Mouse (Mus musculus): Measurements from ENCODE around the gene Ddx27.
"Not testable (repeated sequence)": the region's sequence is repeated elsewhere in the genome, so short reads cannot be mapped to it uniquely, and the experiment has no call there.

Gene Ddx27

DNA sequence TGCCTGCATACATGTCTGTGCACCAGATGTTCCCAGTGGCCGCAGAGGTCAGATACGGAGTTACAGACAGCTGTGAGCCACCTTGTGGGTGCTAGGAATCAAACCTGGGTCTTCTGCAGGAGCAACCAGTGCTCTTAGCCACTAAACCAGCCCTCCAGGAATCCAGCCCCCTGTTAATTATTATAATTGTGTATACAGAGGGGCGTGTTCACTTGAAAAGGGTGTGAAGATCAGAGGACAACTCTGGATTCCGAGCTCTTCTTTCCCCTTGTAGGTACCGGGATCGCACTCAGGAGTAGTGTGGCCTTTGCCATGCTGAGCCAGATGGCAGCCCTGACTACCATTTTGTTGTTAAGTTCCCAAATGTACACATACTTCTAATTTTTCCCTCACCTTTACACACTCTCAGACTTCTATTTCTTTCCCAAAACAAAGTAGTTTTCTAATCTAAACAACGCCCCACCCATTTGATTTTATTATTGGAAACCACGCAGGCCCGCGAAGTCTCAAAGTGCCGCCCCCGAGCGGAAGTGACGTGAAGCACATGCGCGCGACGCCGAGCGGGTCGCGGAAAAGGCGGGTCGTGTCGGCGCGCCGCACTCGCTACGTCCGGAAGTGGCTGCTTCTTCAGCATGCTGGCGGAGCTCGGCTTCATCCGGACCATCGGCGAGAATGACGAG is at the start of gene Ddx27:
Ddx27 (plus strand) TSS at position 492 of the 680 bp plus-strand sequence.
- peak; percentile 78 for DNase-seq (ENCODE audit: low read depth)

- DNase-seq (ENCODE audit: low read depth): no peak
These were observed 41.8 kb upstream of the Ddx27 start for GRCm38 (mm10) chr2:166973153-166973552.

DNA sequence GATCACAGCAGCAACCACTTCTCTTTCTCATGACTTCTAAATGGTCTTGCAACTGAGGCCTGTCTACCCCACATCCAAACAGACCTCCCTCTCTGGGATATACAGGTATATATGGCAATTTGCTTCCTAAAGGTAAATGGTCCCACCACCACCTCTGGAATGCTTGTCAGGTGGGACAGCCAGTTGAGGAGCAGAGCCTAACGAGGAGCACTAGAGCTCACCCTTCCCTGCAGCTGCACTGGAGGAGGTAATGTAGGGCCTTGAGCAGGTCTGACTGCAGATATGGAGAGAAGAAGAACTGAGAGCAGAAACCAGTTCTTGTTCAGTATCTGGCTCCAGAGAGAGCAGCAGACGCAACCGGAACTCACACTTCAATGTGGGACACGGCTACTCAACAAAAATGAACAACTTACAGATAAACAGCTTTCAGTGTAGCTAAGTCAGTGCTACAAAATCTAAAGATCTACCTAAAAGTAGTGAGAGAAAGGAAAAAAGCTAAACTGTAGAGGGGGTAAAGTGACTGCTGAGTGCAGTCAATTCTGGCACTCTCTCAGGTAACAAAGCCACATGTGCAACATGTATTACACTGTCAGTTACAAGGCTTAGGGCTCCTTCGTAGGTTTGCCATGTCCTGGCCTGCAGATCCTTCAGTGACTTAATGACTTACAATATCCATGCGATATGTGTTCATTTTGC is 40.7 kb upstream of the Ddx27 start:
- no peak for DNase-seq (ENCODE audit: low read depth)

DNA sequence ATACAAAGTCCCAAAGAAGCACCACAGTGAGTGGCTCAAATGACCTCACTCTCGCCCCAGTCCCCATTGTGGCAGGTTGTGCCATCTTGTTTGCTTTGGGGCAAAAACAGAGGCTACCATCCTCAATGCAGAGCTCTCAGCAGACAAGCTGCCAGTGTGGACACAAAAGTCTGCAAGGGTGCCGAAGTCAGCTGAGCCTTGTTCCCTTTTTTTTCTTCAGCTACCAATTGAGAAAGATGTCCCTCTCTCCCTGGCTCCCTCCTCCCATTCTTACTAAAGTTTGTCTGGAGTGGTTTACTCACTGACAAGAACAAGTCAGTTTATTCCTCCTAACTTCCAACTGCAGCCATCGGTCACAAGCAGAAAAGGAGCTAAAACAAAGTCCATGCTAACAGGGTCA is 38.6 kb upstream of the Ddx27 start:
- DNase-seq (ENCODE audit: low read depth): no peak

DNA sequence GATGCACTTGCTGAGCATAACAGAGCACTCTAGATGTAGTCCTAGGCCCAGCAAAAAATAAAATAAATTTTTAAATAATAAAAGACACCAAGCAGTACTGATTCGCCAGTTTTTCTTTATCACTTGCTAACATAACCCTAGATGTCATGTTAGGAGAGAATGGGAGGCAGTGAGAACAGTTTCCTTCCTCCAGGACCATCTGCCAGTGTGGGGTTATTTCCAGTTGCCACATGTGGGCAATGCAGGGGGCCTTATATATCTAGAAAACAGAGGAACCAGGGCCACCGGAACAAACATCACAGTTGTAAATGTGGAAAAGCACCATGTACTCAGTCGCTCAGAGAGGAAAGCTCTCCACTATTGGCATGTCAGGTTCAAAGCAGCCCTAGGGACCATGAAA is 37.5 kb upstream of the Ddx27 start:
- DNase-seq (ENCODE audit: low read depth): no peak

- DNase-seq (ENCODE audit: low read depth): no peak
These were observed 34.8 kb upstream of the Ddx27 start for GRCm38 (mm10) chr2:166980161-166980560.

DNA sequence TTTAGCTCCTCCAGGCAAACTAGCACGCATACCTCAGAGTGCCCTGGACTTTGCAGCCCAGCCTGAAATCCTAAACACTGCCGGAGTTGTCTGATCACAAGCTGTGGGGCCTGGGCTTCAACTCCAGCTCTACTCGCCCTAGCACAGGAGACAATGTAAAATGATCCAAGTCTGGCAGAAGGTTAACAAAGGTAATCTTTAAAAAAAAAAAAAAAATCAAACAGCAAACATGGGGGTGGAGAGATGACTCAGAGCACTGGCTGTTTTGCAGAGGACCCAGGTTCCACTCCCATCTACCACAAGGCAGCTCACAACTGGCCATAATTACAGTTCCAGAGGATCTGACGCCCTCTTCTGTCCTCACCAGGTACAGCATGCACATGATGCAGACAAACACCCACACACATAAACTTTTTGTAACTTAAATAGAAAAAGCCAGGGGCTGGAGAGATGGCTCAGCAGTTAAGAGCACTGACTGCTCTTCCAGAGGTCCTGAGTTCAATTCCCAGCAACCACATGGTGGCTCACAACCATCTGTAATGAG is 31.6 kb upstream of the Ddx27 start:
- DNase-seq (ENCODE audit: low read depth): no peak

DNA sequence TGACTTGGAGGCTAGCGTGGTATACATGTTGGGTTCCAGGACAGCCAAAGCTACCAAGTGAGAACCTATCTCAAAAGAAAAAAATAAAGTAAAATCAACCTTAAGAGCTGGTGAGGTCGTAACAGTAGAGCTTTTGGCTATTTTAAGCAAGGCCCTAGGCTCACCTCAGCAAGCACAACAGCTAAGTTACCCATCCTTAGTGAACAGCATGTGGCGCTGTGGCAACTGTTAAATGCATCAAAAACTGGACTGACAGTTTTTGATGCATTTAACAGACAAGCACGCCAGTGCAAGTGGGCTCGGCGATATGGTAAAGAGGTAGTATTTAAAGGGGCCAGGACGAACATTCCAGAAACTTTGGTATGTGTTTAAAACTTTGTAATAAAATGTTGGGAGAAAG is 24.1 kb upstream of the Ddx27 start:
- no peak for DNase-seq (ENCODE audit: low read depth)

- DNase-seq (ENCODE audit: low read depth): no peak
These were observed 23.0 kb upstream of the Ddx27 start for GRCm38 (mm10) chr2:166991945-166992344.

- no peak for DNase-seq (ENCODE audit: low read depth)
These were observed 19.8 kb upstream of the Ddx27 start for GRCm38 (mm10) chr2:166995021-166995795.

GRCm38 (mm10) chr2:166995796-166996532 is 19.0 kb upstream of the Ddx27 start, which contains the start of gene Stau1:
Gene Stau1, minus strand, starts transcription at chr2:166996299.
- DNase-seq (ENCODE audit: low read depth): peak; percentile 86

- DNase-seq (ENCODE audit: low read depth): no peak
These were observed 18.5 kb upstream of the Ddx27 start for GRCm38 (mm10) chr2:166996533-166996894.

- no peak for DNase-seq (ENCODE audit: low read depth)
These were observed 13.5 kb upstream of the Ddx27 start for GRCm38 (mm10) chr2:167001486-167001885.

DNA sequence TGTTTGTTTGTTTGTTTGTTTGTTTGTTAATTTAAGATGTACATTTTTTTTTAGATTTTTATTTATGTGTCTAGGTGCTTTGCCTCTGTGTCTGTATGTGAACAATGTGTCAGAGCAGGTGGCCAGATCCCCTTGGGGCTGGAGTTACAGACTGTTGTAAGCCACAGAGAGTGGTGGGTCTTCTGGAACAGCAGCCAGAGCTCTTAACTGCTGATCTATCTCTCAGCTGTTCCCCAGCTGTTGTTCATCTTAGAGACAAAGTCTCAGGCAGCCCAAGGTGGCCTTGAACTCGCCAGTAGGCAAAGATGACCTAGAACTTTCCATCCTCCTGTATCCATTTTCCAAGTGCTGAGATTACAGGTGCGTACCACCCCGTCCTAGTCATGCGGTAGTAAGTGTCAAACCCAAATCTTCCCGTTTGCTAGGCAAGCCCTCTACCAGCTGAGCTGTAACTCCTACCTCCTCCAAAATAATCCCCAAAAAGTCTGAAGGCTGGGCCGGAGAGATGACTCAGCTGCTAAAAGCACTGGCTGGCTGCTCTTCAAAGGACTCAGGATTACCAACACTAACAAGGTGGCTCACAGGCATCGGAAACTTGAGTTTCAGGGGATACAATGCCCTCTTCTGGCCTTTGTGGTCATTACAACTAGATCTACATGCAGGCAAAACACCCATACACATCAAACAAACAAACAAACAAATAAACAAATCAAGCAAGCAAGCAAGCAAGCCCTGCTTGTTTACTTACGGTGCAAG is 10.7 kb upstream of the Ddx27 start:
- peak; percentile 66 for DNase-seq (ENCODE audit: low read depth)

DNA sequence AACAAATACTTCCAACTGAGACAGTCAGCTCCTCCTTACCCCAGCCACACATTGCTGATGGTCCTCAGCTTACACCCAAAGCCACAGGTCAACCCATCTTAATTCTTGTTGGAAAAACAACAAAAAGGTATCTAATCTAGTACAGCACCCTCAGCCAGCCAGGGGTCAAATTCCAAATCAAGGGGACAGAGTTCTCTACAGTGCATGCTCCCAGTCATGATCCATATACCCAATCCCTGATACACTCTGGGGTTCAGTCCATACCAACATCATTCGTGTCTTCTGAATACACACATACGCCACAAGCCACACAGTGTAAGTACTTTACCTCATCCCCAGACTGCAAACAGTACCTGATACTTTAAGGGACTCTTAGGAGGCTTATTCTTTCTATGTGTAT is 8.6 kb upstream of the Ddx27 start:
- no peak for DNase-seq (ENCODE audit: low read depth)

GRCm38 (mm10) chr2:167007001-167007491 is 7.9 kb upstream of the Ddx27 start:
- DNase-seq (ENCODE audit: low read depth): no peak

GRCm38 (mm10) chr2:167007565-167007964 is 7.4 kb upstream of the Ddx27 start:
- not testable (repeated sequence) for DNase-seq (ENCODE audit: low read depth)

DNA sequence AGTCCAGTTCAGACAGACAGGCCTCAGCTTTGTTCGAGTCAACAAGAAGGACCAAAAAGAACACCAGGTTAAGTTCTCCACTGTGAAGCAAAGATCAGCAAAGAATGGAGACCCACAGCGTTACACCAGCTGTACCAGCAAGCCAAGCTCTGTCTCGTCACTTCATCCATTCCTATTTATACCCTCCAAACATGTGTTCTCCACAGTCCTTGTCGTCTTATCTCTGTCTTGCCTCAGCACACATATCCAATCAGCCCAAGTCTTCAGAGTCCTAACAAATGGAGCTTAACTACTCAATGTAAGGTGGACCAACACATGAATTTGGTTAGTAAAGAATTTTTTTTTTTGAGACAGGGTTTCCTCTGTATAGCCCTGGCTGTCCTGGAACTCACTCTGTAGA is 5.5 kb upstream of the Ddx27 start:
- no peak for DNase-seq (ENCODE audit: low read depth)

DNA sequence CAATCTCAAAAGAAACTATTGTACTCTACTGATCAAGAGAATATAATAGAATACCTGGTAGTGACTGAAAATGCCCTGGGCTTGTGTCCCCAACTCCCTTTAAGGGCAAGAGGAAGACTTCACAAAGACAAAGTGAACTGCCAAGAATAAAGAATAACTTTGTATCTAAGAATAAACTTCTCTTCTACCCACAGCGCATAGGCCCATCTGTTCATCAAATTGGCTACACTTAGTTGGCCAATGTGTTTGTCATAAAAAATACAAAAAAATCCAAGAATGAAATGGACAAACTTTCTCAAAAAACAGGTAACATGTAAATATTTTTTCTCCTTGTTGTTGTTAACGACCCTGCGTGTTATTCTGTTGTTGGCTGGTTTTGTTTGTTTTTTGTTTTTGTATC is 4.4 kb upstream of the Ddx27 start:
- no peak for DNase-seq (ENCODE audit: low read depth)

DNA sequence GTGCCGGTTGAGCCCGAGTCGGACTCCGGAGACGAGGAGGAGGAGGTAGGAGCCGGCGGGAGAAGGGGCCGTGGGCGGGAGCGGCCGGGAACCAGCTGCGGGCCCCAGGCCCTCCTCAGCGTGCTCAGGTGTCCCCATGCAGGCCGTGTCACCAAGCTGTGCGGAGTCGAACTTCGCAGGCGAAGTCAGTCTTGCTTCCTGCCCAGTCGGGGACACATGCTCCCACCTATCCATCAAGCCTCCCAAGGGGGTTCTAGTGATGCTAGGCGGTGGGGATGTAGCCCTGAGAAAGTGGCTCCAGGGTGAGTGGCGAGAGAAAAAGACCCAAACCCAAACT is 357 bp downstream of the Ddx27 start:
- no peak for DNase-seq (ENCODE audit: low read depth)

- DNase-seq (ENCODE audit: low read depth): no peak
These were observed 4.4 kb downstream of the Ddx27 start for GRCm38 (mm10) chr2:167019396-167019795.

Data from fibroblast of lung, adult 2 months (primary cell).